Mouse (Mus musculus): Measurements from ENCODE around the gene Glud1. TPM values are rescaled to one million over a fixed set of nuclear protein-coding genes. Genes with fewer than 3 reads are reported as not detected.

Gene Glud1
- total RNA-seq, 1 experiment, result 211 TPM

- Histone ChIP-seq H3K4me1 (ENCODE audit: control insufficient read depth in 2 of 2, insufficient read depth in 2 of 2, low read length in 2 of 2, poor library complexity in 1 of 2) (no peaks in the 10 kb centered on the region), H3K36me3 (ENCODE audit: control insufficient read depth, insufficient read depth, low read length, poor library complexity, severe bottlenecking) (peaks cover 38% of the 10 kb centered on the region), H3K27ac (ENCODE audit: insufficient read depth, low read depth, low read length, poor library complexity, severe bottlenecking) (no peak overlapping the region), H3K4me3 (ENCODE audit: insufficient read depth in 1 of 2, low read depth in 1 of 2, low read length in 2 of 2, poor library complexity in 1 of 2, severe bottlenecking in 1 of 2) (no peak overlapping the region), H3K9me3 (ENCODE audit: control insufficient read depth, insufficient read depth, low read depth, low read length) (no peaks in the 10 kb centered on the region), H3K9ac (ENCODE audit: insufficient read depth, low read depth, low read length, poor library complexity, severe bottlenecking) (no peak overlapping the region)
- no peak for DNase-seq (ENCODE audit: low read depth, low spot score)
- in situ Hi-C loops (cut with MboI; ENCODE audit: low sequenced_read_pairs in 2 of 2, unreplicated experiment in 2 of 2), result loop anchor here in 1 of 2 experiments (25.0 kb wide), 1 partner anchor 407 kb away; no protein-coding TSS in a partner anchor
- no peak for TF ChIP-seq CHD2 (IDR thresholded peaks at IDR 0.05; ENCODE audit: low read depth, low read length)
- TF ChIP-seq HCFC1 (IDR thresholded peaks at IDR 0.05; ENCODE audit: borderline replicate concordance, insufficient read depth, low read length), result no peak
- no peak for TF ChIP-seq ZC3H11A (IDR thresholded peaks at IDR 0.05; ENCODE audit: borderline replicate concordance, low read depth, low read length)
- TF ChIP-seq ZNF384 (IDR thresholded peaks at IDR 0.05; ENCODE audit: low read depth, low read length), result no peak
- no peak for TF ChIP-seq MAFK (IDR thresholded peaks at IDR 0.05; ENCODE audit: insufficient read depth, low read depth, low read length)
These were observed 20.2 kb downstream of the Glud1 start for GRCm38 (mm10) chr14:34330657-34331158.

DNA sequence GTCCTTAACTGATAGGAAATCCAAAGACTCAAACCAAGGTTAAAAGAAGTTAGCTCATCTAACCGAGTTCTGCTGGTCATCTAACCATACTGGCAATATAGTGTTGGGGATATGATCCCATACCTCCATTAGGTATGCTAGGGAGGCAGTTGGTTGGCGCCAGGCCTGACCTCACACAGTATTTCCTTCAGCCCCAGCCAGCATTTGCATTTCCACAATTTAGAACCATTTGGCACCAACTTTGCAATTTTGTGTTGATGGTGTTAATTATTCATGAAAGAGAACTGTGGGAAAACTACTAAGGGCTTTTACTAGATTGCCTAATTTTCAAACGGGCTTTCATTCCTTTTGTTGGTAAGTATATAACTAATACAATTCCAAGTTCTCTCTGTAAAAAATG, 21.4 kb downstream of the Glud1 start:
- TF ChIP-seq HCFC1 (IDR thresholded peaks at IDR 0.05; ENCODE audit: borderline replicate concordance, insufficient read depth, low read length), result no peak
- TF ChIP-seq CHD2 (IDR thresholded peaks at IDR 0.05; ENCODE audit: low read depth, low read length), result no peak
- TF ChIP-seq ZNF384 (IDR thresholded peaks at IDR 0.05; ENCODE audit: low read depth, low read length), result no peak
- Histone ChIP-seq H3K36me3 (ENCODE audit: control insufficient read depth, insufficient read depth, low read length, poor library complexity, severe bottlenecking) (peaks cover 40% of the 10 kb centered on the region), H3K4me3 (ENCODE audit: insufficient read depth in 1 of 2, low read depth in 1 of 2, low read length in 2 of 2, poor library complexity in 1 of 2, severe bottlenecking in 1 of 2) (no peak overlapping the region), H3K9ac (ENCODE audit: insufficient read depth, low read depth, low read length, poor library complexity, severe bottlenecking) (no peak overlapping the region), H3K4me1 (ENCODE audit: control insufficient read depth in 2 of 2, insufficient read depth in 2 of 2, low read length in 2 of 2, poor library complexity in 1 of 2) (no peaks in the 10 kb centered on the region), H3K27ac (ENCODE audit: insufficient read depth, low read depth, low read length, poor library complexity, severe bottlenecking) (no peak overlapping the region), H3K9me3 (ENCODE audit: control insufficient read depth, insufficient read depth, low read depth, low read length) (no peaks in the 10 kb centered on the region)
- in situ Hi-C loops (cut with MboI; ENCODE audit: low sequenced_read_pairs in 2 of 2, unreplicated experiment in 2 of 2), result loop anchor here in 1 of 2 experiments (25.0 kb wide), 1 partner anchor 405 kb away; no protein-coding TSS in a partner anchor
- DNase-seq (ENCODE audit: low read depth, low spot score), result no peak

GRCm38 (mm10) chr14:34332476-34332875, 21.9 kb downstream of the Glud1 start:
- in situ Hi-C loops (cut with MboI; ENCODE audit: low sequenced_read_pairs in 2 of 2, unreplicated experiment in 2 of 2), result loop anchor here in 1 of 2 experiments (25.0 kb wide), 1 partner anchor 405 kb away; no protein-coding TSS in a partner anchor
- TF ChIP-seq CHD2 (IDR thresholded peaks at IDR 0.05; ENCODE audit: low read depth, low read length), result no peak
- TF ChIP-seq ZC3H11A (IDR thresholded peaks at IDR 0.05; ENCODE audit: borderline replicate concordance, low read depth, low read length), result no peak
- no peak for TF ChIP-seq MAFK (IDR thresholded peaks at IDR 0.05; ENCODE audit: insufficient read depth, low read depth, low read length)
- no peak for TF ChIP-seq ZNF384 (IDR thresholded peaks at IDR 0.05; ENCODE audit: low read depth, low read length)
- TF ChIP-seq HCFC1 (IDR thresholded peaks at IDR 0.05; ENCODE audit: borderline replicate concordance, insufficient read depth, low read length), result no peak
- Histone ChIP-seq H3K9me3 (ENCODE audit: control insufficient read depth, insufficient read depth, low read depth, low read length) (no peaks in the 10 kb centered on the region), H3K27ac (ENCODE audit: insufficient read depth, low read depth, low read length, poor library complexity, severe bottlenecking) (no peak overlapping the region), H3K4me3 (ENCODE audit: insufficient read depth in 1 of 2, low read depth in 1 of 2, low read length in 2 of 2, poor library complexity in 1 of 2, severe bottlenecking in 1 of 2) (no peak overlapping the region), H3K4me1 (ENCODE audit: control insufficient read depth in 2 of 2, insufficient read depth in 2 of 2, low read length in 2 of 2, poor library complexity in 1 of 2) (no peaks in the 10 kb centered on the region), H3K36me3 (ENCODE audit: control insufficient read depth, insufficient read depth, low read length, poor library complexity, severe bottlenecking) (peaks cover 42% of the 10 kb centered on the region), H3K9ac (ENCODE audit: insufficient read depth, low read depth, low read length, poor library complexity, severe bottlenecking) (no peak overlapping the region)
- DNase-seq (ENCODE audit: low read depth, low spot score), result no peak

DNA sequence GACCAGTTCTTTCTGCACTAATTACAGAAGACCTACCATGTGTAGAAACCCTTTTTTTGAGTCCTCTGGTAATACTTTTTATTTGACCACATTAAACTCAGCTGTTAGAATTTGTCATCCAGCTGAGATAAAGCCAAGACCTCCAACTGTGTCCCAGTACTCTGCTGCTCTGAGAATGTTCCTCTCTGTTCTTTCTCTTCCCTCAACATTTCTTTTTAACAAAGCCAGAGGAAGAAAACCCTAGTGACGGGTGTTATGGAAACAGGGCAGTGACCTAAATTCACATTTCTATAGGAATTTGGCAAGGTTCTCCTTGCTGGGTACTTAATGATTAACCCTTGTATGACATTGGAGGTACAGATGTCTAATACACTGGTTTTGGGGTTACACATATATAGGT, 28.9 kb downstream of the Glud1 start:
- no peaks in the 10 kb centered on the region for H3K4me1 ChIP-seq (ENCODE audit: control insufficient read depth in 2 of 2, insufficient read depth in 2 of 2, low read length in 2 of 2, poor library complexity in 1 of 2)
- no peak overlapping the region for H3K4me3 ChIP-seq (ENCODE audit: insufficient read depth in 1 of 2, low read depth in 1 of 2, low read length in 2 of 2, poor library complexity in 1 of 2, severe bottlenecking in 1 of 2)
- no peak overlapping the region for H3K27ac ChIP-seq (ENCODE audit: insufficient read depth, low read depth, low read length, poor library complexity, severe bottlenecking)
- TF ChIP-seq MAFK (IDR thresholded peaks at IDR 0.05; ENCODE audit: insufficient read depth, low read depth, low read length), result no peak
- no peak for TF ChIP-seq ZNF384 (IDR thresholded peaks at IDR 0.05; ENCODE audit: low read depth, low read length)
- no peak for TF ChIP-seq ZC3H11A (IDR thresholded peaks at IDR 0.05; ENCODE audit: borderline replicate concordance, low read depth, low read length)
- TF ChIP-seq CHD2 (IDR thresholded peaks at IDR 0.05; ENCODE audit: low read depth, low read length), result no peak
- DNase-seq (ENCODE audit: low read depth, low spot score), result no peak
- H3K9me3 ChIP-seq (ENCODE audit: control insufficient read depth, insufficient read depth, low read depth, low read length), result no peaks in the 10 kb centered on the region
- in situ Hi-C loops (cut with MboI; ENCODE audit: low sequenced_read_pairs in 2 of 2, unreplicated experiment in 2 of 2), result loop anchor here in 1 of 2 experiments (25.0 kb wide), 1 partner anchor 398 kb away; no protein-coding TSS in a partner anchor
- H3K36me3 ChIP-seq (ENCODE audit: control insufficient read depth, insufficient read depth, low read length, poor library complexity, severe bottlenecking), result peaks cover 48% of the 10 kb centered on the region
- no peak overlapping the region for H3K9ac ChIP-seq (ENCODE audit: insufficient read depth, low read depth, low read length, poor library complexity, severe bottlenecking)
